Mouse (Mus musculus) ES-E14 (cell line): Measurements from ENCODE around the gene Heyl. TPM values are rescaled to one million over a fixed set of nuclear protein-coding genes. Genes with fewer than 3 reads are reported as not detected.

Source experiments
- DNase-seq: peaks from one replicate; pipeline ENCODE4 v3.0.0-alpha.2; 2013; ENCODE audit warnings: low read depth, low spot score
- H3K27ac ChIP-seq: 2 replicates; pipeline ENCODE4 v1.5.1; 2012; ENCODE audit warnings: low read depth, mild to moderate bottlenecking, low read length, moderate library complexity, mixed read lengths; ENCODE audit not compliant: poor library complexity, insufficient read depth, severe bottlenecking
- H3K36me3 ChIP-seq: 2 replicates; pipeline ENCODE4 v1.6.1; 2012; ENCODE audit warnings: mild to moderate bottlenecking, low read length, moderate library complexity, mixed read lengths; ENCODE audit not compliant: control insufficient read depth, poor library complexity, insufficient read depth, severe bottlenecking
- H3K4me1 ChIP-seq, 2 experiments: fragments of 150-350 bp in 1 of 2; sonication (generic) in 1 of 2; 2 replicates each; pipeline ENCODE4 v1.6.1; 2012; ENCODE audit warnings: low read length in 2 of 2, mild to moderate bottlenecking in 1 of 2, mixed read lengths in 1 of 2; ENCODE audit not compliant: control insufficient read depth in 2 of 2, insufficient read depth in 2 of 2, poor library complexity in 1 of 2
- H3K4me3 ChIP-seq, 2 experiments: fragments of 150-350 bp in 1 of 2; sonication (generic) in 1 of 2; 2 replicates each; pipeline ENCODE4 v1.5.1; 2012; ENCODE audit warnings: low read length in 2 of 2, low read depth in 1 of 2, mild to moderate bottlenecking in 1 of 2, mixed read lengths in 1 of 2; ENCODE audit not compliant: insufficient read depth in 1 of 2, poor library complexity in 1 of 2, severe bottlenecking in 1 of 2
- H3K9ac ChIP-seq: 2 replicates; pipeline ENCODE4 v1.6.1; 2012; ENCODE audit warnings: low read depth, mild to moderate bottlenecking, low read length, mixed read lengths; ENCODE audit not compliant: poor library complexity, insufficient read depth, severe bottlenecking
- H3K9me3 ChIP-seq: fragments of 150-350 bp; sonication (generic); 2 replicates; pipeline ENCODE4 v1.6.1; 2012; ENCODE audit warnings: low read depth, mild to moderate bottlenecking, low read length; ENCODE audit not compliant: control insufficient read depth, insufficient read depth
- CHD2 ChIP-seq: IDR thresholded peaks from 2 replicates; pipeline ENCODE4 v1.6.1; 2014; ENCODE audit warnings: mild to moderate bottlenecking, low read depth, low read length, inconsistent platforms
- HCFC1 ChIP-seq: IDR thresholded peaks from 2 replicates; pipeline ENCODE4 v1.6.1; 2012; ENCODE audit warnings: low read length, inconsistent platforms, borderline replicate concordance; ENCODE audit not compliant: insufficient read depth
- MAFK ChIP-seq: IDR thresholded peaks from 2 replicates; pipeline ENCODE4 v1.6.1; 2014; ENCODE audit warnings: mild to moderate bottlenecking, low read depth, low read length, inconsistent platforms; ENCODE audit not compliant: insufficient read depth
- ZC3H11A ChIP-seq: IDR thresholded peaks from 2 replicates; pipeline ENCODE4 v1.6.1; 2012; ENCODE audit warnings: low read depth, mild to moderate bottlenecking, inconsistent platforms, low read length, borderline replicate concordance
- ZNF384 ChIP-seq: IDR thresholded peaks from 2 replicates; pipeline ENCODE4 v1.6.1; 2012; ENCODE audit warnings: low read depth, low read length, inconsistent platforms
- in situ Hi-C, 2 experiments: fragments of 600-800 bp; cut with MboI; formaldehyde crosslinking; loops; one replicate each; pipeline ENCODE4 v1.15.1; 2025; ENCODE audit warnings: low sequenced_read_pairs in 2 of 2, inconsistent platforms in 1 of 2; ENCODE audit not compliant: unreplicated experiment in 2 of 2
- total RNA-seq: library from RNA; depleted of rRNA; stranded (reverse); fragments of 300-350 nt; gene quantifications from 2 replicates; pipeline ENCODE4 v1.2.3, GENCODE M21; 2012

Gene Heyl
- total RNA-seq, 1 experiment, result not detected

- Histone ChIP-seq H3K36me3 (no peaks in the 10 kb centered on the region), H3K4me1 (peaks cover 0 to 4% of the 10 kb centered on the region in 2 experiments; a peak in 1 of 4 replicates), H3K27ac (no peak overlapping the region), H3K9me3 (no peaks in the 10 kb centered on the region), H3K9ac (no peak overlapping the region), H3K4me3 (peak overlapping the region; percentile 38 to 41)
- TF ChIP-seq HCFC1 (no peak), MAFK (no peak), ZNF384 (no peak), CHD2 (no peak), ZC3H11A (no peak)
- in situ Hi-C loops, result no loop called here
- peak; percentile 70 for DNase-seq
Measured at GRCm38 (mm10) chr4:123200771-123201185, 32.6 kb upstream of the Heyl start.

- no peaks in the 10 kb centered on the region for H3K36me3 ChIP-seq
- H3K9me3 ChIP-seq, result no peaks in the 10 kb centered on the region
- H3K4me3 ChIP-seq, result peak within 1 kb of the TSS; percentile 38 to 41
- TF ChIP-seq HCFC1 (no peak), ZNF384 (no peak), MAFK (no peak)
- H3K9ac ChIP-seq, result no peak within 1 kb of the TSS
- H3K27ac ChIP-seq, result no peak within 1 kb of the TSS
- in situ Hi-C loops, result no loop called here
- DNase-seq, result no peak
- H3K4me1 ChIP-seq, result peaks cover 0 to 4% of the 10 kb centered on the region in 2 experiments; a peak in 1 of 4 replicates
Measured at GRCm38 (mm10) chr4:123201186-123202093, 31.9 kb upstream of the Heyl start, which contains the start of gene Nt5c1a. TSS of gene Nt5c1a (plus strand) at chr4:123201504.

- TF ChIP-seq ZNF384, result no peak
- no peak for DNase-seq
- H3K4me3 ChIP-seq, result peak overlapping the region; percentile 38 to 41; a peak in 2 of 4 replicates
- H3K9ac ChIP-seq, result no peak overlapping the region
- H3K4me1 ChIP-seq, result peaks cover 0 to 4% of the 10 kb centered on the region in 2 experiments; a peak in 1 of 4 replicates
- no peaks in the 10 kb centered on the region for H3K36me3 ChIP-seq
- in situ Hi-C loops, result no loop called here
- no peaks in the 10 kb centered on the region for H3K9me3 ChIP-seq
- no peak overlapping the region for H3K27ac ChIP-seq
Measured at GRCm38 (mm10) chr4:123202094-123202420, 31.3 kb upstream of the Heyl start.

- no peaks in the 10 kb centered on the region for H3K9me3 ChIP-seq
- in situ Hi-C loops, result no loop called here
- no peak overlapping the region for H3K9ac ChIP-seq
- no peak overlapping the region for H3K27ac ChIP-seq
- no peak overlapping the region for H3K4me3 ChIP-seq
- DNase-seq, result no peak
- peaks cover 0 to under 1% of the 10 kb centered on the region in 2 experiments; a peak in 1 of 4 replicates for H3K4me1 ChIP-seq
- no peaks in the 10 kb centered on the region for H3K36me3 ChIP-seq
- TF ChIP-seq ZNF384, result no peak
- TF ChIP-seq MAFK, result no peak
- no peak for TF ChIP-seq ZC3H11A
- no peak for TF ChIP-seq CHD2
- no peak for TF ChIP-seq HCFC1
Measured at GRCm38 (mm10) chr4:123207337-123207736, 26.0 kb upstream of the Heyl start.

GRCm38 (mm10) chr4:123210996-123211395 lies 22.4 kb upstream of the Heyl start:
- no peak for DNase-seq
- Histone ChIP-seq H3K36me3 (no peaks in the 10 kb centered on the region), H3K4me1 (no peaks in the 10 kb centered on the region), H3K9ac (no peak overlapping the region), H3K27ac (no peak overlapping the region), H3K9me3 (no peaks in the 10 kb centered on the region), H3K4me3 (no peak overlapping the region)
- TF ChIP-seq HCFC1 (no peak), ZNF384 (peak; percentile 83)
- in situ Hi-C loops, result no loop called here
